Mouse (Mus musculus) NIH3T3 (cell line): ENCODE results near the gene Ybx2.
"Not testable (repeated sequence)": the region's sequence is repeated elsewhere in the genome, so short reads cannot be mapped to it uniquely, and the experiment has no call there.

Experiments
- DNase-seq: peaks from one replicate; pipeline ENCODE4 v3.0.0-alpha.2; 2012; ENCODE audit warnings: low read depth

Ybx2 gene

GRCm38 (mm10) chr11:69934681-69935080, 915 bp upstream of the Ybx2 start:
- no peak for DNase-seq

DNA sequence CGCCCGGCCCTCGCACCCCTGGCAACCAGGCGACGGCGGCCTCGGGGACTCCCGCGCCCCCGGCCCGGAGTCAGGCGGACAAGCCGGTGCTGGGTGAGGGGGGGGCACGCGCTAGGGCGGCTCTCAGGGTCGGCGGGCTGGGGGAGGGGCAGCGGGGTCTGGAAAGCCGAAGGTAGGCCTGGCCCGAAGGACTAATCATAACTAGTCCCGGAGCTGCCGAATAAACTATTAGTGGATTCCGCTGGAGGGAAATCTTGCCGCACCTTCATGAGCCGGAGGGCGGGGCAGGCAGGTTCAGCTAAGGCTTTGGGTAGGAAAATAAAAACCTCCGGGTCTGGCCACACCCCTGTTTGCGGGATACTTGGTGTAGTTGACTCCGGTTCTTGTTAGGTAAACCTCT, 560 bp downstream of the Ybx2 start:
- DNase-seq: no peak

- no peak for DNase-seq
These were observed 1.2 kb downstream of the Ybx2 start for GRCm38 (mm10) chr11:69936714-69937347.

DNA sequence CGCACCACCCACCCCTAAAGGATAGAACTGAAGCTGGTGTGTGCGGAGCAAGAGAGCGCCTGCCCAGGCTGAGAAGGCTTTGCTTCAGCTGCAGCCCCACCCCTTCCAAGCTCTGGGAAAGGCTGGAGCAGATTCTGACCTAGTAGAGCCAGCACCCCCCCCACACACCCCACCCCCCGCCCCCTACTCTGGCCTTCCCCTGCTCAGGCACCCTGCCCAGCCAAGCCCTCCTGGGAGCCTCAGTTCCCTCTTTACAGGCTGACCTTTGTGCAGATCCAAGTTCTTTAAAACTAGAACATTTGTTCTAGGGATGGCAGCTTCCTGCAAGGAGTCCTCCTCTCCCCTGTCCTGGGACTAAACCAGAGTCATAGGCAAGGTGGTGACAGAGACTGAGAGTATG, 1.8 kb downstream of the Ybx2 start:
- DNase-seq: peak; percentile 42

DNA sequence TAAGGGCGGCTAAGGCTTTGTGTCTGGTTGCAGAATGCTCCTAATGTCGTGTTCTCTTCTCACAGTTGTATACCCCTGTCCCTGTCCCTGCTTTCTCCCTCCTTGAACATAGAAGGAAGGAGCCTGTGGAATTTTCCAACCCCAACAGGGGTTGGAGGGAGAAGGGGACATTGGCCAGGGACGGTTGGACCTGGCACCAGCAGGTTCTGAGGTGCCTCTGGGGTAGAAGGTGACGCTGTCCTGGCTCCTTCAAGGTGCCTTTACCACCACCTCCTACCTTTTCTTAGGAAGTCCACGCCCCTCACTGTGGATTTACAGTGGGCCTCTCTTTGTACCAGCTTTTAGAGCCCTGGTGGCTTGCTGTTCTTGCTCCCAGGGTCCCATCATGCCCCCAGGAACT, 2.2 kb downstream of the Ybx2 start:
- no peak for DNase-seq

- no peak for DNase-seq
These were observed 2.9 kb downstream of the Ybx2 start for GRCm38 (mm10) chr11:69938401-69938979.

DNA sequence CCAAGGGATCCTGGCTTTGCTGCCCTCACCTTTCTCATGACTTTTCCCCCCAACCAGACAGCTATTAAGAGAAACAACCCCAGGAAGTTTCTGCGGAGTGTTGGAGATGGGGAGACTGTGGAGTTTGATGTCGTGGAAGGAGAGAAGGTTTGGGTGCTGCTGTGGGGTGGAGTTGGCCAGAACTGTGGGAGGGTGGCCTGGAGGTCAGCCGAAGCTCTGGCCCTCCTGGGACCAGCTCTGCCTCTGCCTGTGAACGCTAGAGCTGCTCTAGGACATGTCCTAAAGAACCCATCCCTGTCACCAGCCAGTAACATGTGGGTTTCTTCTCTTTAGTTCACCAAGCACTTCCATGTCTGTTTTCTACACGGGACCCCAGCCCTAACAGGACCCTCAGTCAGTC, 3.6 kb downstream of the Ybx2 start:
- DNase-seq: no peak

DNA sequence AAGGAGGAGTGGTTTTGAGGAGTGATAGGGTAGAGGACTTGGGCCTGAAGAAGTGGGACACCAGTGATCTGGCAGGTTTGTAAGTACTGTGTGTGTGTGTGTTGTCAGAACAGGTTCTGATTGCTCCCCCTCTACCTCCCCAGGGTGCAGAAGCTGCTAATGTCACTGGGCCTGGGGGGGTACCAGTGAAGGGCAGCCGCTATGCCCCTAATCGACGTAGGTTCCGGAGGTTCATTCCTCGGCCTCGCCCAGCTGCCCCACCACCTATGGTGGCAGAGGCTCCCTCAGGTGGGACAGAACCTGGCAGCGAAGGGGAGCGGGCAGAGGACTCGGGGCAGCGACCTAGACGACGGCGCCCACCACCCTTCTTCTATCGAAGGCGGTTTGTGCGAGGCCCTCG, 4.1 kb downstream of the Ybx2 start:
- DNase-seq: no peak

- no peak for DNase-seq
These were observed 5.4 kb downstream of the Ybx2 start for GRCm38 (mm10) chr11:69940962-69941361.

- no peak for DNase-seq
These were observed 9.6 kb downstream of the Ybx2 start for GRCm38 (mm10) chr11:69945216-69945615.

- no peak for DNase-seq
These were observed 10.6 kb downstream of the Ybx2 start for GRCm38 (mm10) chr11:69945997-69946891.

DNA sequence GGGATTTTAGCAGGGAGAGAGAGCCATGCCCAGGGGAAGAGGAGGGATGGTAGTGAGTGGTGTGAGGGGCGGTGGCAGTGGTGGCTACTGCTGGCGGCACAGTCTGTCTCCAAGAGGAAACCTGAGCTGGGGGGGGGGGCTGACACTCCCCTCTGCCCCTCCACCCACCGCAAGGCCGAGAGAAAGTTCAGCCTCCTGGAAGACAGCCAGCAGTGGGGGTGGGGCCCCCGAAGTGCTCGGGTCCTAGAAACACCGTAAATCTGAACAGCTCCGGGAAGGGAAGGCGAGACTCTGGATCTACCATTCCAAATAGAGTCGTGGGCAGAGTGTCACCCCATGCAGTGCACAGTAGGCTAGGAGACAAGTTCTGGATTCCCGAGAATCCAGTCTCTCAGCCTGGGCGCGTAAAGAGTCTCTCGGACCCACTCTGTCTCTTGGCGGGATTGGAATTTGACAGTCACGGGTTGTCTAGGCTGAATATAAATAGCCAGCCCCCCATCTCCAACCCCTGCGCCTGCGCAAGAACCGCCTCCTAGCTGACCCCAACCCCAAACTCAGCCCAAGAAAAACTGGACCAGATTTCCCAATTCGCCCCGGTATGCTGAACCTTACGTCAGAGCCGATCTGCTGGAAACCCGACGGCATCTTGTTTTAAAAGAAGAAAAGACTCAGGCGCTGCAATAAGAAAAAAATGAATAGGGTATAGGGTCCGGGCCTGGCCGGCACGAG, 11.9 kb downstream of the Ybx2 start:
- DNase-seq: no peak

GRCm38 (mm10) chr11:69948066-69948762, 12.6 kb downstream of the Ybx2 start, which contains the start of gene Slc2a4:
Slc2a4 (minus strand) TSS chr11:69948188.
- peak; percentile 88 for DNase-seq

GRCm38 (mm10) chr11:69948763-69949150, 13.2 kb downstream of the Ybx2 start:
- DNase-seq: peak; percentile 60

- peak; percentile 21 for DNase-seq
These were observed 15.3 kb downstream of the Ybx2 start for GRCm38 (mm10) chr11:69950807-69951459.

DNA sequence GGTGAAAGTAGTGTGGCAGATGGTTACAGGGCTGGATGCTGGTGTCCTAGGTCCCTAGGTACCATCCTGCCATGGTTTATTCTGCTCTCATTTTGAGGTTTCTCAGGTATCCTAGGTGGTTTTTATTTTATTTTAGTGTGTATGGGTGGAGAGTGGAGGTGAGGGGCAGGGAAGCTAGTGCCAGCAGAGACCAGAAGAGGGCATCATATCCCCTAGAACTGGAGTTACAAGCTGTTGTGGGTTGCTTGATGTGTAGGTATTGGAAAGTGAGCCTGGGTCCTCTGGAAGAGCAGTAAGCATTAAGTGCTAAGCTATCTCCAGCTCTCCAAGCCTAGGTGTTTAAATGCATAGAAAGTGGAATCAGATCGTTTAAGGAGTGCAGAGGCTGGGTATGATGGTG, 16.7 kb downstream of the Ybx2 start:
- no peak for DNase-seq

- no peak for DNase-seq
These were observed 17.8 kb downstream of the Ybx2 start for GRCm38 (mm10) chr11:69953267-69953915.

- DNase-seq: not testable (repeated sequence)
These were observed 20.0 kb downstream of the Ybx2 start for GRCm38 (mm10) chr11:69955618-69956017.

GRCm38 (mm10) chr11:69956218-69956617, 20.6 kb downstream of the Ybx2 start:
- DNase-seq: peak; percentile 23

DNA sequence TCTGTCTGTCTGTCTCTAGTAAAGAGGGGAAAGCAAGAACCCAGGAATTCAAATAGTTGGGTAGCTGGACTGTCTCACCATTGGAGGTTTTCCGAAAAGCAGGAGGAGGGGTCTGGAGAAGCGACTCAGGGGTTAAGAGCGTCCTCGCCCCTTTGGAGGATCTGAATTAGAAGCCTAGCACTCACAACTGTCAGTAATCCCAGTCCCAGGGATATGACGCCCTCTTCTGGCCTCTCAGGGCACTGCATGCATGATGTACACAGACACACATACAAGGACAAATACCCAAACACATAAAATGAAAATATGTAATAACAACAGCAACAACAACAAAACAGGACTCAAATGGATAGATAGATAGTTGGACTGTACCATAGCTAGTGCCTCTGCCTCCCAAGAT, 25.0 kb downstream of the Ybx2 start:
- peak; percentile 46 for DNase-seq

GRCm38 (mm10) chr11:69961841-69962240, 26.2 kb downstream of the Ybx2 start:
- no peak for DNase-seq
